Mouse (Mus musculus) embryo, embryonic 11.5 days (tissue): ENCODE data around the gene Vipr2.
A peak's percentile ranks its signal among the peaks of the same experiment; 100 is the strongest.

Experiments
- DNase-seq: peaks from one replicate; pipeline ENCODE4 v3.0.0-alpha.2; 2012; ENCODE audit warnings: low read depth, low spot score

The Vipr2 gene

GRCm38 (mm10) chr12:116077074-116077854 lies at the start of gene Vipr2:
Gene Vipr2 (plus strand): TSS chr12:116077726.
- peak; percentile 51 for DNase-seq

GRCm38 (mm10) chr12:116028095-116028494 lies 49.4 kb upstream of the Vipr2 start:
- no peak for DNase-seq

DNA sequence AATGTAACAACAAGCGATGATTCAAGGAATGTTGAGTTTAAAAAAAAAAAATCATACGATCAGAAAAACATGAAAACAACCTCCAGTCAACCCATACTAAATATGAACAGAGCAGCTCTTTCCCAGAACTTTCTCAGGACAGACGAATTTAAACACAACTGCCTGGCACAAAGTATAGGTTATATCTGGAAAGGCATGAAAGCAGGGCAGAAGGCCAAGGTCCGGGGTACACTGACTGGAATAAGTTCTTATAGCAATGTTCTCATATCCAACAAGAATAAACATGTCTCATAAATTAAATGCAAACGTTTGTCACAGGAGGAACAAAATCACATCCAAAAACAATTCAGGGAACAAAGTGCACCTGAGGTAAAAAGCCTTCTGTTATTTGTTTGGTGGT lies 42.2 kb upstream of the Vipr2 start:
- no peak for DNase-seq

- no peak for DNase-seq
Measured at GRCm38 (mm10) chr12:116044785-116045184, 32.7 kb upstream of the Vipr2 start.

DNA sequence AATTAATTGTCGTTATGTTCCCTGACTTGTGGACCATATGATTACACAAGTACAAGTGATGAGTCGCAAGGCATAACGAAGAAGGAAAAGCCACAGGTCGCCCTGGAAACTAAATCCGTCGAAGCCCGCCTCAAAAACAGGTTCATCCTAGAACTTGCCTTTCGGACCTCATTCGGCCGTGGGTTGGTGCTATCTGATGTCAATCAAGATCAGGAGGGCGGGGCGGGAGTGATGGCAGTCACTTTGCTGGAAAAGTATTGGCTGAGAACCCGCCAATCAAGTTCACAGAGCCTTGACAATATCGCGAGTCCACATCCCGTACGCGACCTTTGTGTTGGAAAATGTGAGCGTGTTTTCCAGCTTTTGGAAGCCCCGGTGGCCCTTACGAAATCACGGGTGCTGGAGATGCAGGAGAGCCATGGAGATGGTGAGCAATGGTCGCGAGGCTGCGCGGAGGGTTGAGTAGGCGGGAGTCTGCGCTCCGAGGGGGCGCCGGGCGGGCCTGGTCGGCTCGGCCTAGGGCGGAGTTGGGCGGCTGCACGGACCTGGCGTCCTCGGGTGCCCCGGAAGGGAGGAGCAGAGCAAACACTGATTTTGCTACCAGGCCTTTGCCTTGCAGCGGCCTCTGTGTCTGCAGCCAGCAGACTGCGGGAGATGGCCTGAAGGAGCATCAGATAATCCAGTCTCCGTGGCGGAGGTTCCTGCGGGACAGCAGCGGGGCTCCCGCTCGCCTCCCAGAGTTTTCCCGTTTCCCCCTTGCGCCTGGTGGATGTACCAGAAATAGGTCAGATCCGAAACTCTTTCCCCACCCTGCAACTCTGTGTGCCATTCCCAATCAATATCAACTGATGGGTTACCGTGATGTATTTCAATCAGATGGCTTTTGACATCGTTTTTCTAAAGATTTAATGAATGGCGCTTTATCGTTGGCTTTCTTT lies 29.8 kb upstream of the Vipr2 start, which contains the start of gene Zfp386:
Gene Zfp386, plus strand, starts transcription at position 285 of the 938 bp plus-strand sequence.
- DNase-seq, result peak; percentile 94

GRCm38 (mm10) chr12:116048766-116049165 lies 28.8 kb upstream of the Vipr2 start:
- DNase-seq, result no peak

GRCm38 (mm10) chr12:116049236-116049635 lies 28.3 kb upstream of the Vipr2 start:
- no peak for DNase-seq

- DNase-seq, result no peak
Measured at GRCm38 (mm10) chr12:116049701-116050100, 27.8 kb upstream of the Vipr2 start.

- no peak for DNase-seq
Measured at GRCm38 (mm10) chr12:116054342-116054741, 23.2 kb upstream of the Vipr2 start.

GRCm38 (mm10) chr12:116056112-116056511 lies 21.4 kb upstream of the Vipr2 start:
- no peak for DNase-seq

DNA sequence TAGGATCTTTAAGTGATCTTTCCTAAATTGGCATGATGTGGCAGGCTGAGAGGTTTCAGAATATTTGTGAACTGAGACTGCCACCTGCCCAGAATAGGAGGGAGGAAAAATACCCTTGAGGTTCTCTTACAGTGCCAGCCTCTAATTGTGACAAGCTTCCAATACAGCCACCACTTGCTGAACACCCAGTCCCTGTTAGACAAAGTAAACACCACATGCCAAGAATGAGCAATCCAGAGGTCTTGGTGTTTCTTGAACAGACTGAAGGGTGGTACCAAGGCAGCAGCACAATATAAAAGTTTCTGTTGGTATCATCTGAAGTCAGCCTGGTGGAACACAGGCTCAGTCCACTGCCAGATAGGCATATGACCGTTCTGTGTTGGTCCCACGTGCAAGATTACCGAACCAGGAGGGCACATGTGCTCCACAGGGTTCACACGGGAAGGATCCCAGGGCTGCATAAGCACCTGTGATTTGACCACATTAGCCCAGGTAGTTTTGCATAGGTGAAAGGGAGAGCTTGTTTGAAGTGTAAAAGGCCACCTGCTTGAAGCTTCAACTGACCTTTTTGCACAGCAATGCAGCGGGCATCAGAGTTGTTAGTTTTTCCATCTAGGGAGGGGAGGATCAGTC lies 15.8 kb upstream of the Vipr2 start:
- no peak for DNase-seq

DNA sequence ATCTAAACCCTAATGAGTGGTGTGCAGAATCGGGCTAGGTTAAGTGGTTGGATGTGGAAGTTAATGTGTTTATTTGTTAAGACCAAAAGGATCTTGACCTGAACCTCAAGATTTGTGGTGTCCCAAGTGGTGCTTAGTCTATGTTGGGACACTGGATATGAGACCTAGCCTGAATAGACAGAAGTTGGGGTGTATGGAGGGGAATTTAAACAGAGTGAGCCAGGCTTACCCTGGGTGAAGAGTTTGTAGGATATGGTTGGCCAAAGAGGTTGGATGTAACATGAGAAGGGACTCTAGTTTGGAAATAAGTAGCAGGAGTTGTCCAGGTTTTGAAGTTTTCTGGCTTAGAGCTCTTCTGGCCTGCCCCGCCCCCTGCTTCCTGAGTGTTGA lies 15.3 kb upstream of the Vipr2 start:
- no peak for DNase-seq

DNA sequence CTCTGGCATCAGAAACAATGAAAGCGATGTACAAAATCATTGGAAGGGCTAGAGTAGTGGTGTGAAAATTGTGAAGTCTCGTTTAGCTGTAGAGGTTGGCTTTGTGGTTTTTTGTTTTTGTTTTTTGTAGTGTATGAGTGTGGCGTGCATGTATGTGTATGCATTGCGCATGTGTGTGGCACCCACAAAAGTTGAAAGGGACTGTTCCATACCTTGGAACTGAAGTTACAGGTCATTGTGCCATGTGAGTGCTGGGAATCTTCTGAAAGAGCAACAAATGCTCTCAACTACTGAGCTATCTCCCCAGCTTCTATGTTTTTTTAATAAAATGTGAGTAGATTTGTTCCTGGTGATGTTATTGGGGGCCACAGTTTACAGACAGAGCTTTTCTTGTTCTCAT lies 14.5 kb upstream of the Vipr2 start:
- DNase-seq, result no peak

DNA sequence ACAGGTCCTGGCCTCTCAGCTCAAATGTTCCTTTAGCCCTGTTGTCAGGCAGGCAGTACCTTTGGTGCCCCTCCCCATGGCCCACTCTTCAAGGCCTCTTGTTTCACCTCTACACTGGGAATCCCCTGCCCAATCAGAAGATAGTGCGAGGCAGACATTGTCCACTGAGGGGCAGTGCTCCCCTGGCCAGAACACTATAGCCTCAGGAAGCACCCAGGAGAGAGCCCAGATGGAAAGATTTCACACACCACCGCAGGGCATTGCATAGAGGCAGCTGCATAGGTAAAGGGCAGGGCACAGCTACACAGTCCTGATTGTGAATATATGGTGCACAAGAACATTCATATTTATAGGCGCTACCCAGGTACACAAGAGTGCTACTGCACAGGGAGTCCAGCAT lies 6.5 kb upstream of the Vipr2 start:
- DNase-seq, result peak; percentile 26

DNA sequence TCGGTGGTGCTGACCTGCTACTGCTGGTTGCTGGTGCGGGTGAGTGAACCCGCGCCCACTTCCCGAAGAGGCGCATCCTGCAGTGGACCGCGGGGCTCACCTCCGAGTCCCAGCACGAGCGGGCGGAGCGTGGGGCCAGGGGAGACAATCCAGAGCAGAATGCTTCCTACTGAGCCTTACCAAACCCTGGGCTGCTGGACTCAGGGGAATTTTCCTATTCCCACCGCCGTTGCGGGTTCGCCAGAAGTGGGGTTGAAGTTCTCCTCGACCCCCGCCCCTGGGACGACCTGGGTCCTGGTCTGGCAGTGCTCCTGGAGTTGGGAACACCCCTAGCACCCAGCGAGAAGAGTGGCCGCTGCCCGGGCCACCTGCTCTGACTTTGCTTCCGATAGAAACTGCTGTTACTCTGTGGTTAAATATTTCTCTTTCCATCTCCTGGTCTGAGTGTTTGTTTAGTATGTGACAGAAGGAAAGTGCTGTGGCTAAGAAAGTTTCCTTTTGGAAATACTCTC lies 385 bp downstream of the Vipr2 start:
- DNase-seq, result no peak

DNA sequence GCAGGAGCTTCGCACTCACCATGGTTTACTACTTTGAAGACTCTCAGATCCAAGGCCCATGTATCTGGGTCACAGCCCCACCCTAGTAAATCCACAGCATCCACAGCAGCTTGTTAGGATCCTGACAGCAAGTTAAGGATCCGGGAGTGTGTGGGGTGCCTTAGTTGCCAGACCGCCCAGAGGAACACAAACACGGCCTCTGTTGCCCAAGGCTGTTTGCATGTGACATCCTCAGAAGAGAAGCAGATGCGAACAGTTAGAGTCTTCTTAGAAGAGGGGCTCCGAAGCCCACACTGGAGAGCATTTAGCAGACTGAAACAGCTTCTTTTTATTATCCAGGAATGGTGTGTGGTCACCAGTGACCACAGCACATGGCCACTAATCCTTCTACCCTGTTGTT lies 5.6 kb downstream of the Vipr2 start:
- DNase-seq, result no peak

DNA sequence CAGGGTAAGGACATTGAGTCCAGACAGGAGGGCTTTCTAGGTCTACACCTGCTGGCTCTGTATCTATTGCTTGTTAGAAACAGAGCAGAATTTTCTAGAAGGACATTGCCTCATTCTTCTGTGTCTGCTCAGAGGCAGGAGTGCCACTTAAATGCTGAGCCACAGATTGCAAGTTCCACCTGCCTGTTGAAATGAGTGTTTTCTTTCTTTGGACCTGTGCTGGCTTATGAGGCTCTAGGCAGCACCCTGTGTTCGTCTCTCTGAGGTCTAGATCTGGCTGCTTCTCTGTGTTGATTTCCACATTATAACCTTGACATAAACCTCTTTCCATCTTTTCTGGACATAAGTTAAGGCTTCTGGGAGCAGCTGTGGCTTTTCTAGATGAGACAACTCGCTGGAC lies 6.8 kb downstream of the Vipr2 start:
- no peak for DNase-seq

GRCm38 (mm10) chr12:116086951-116087600 lies 9.6 kb downstream of the Vipr2 start:
- no peak for DNase-seq

GRCm38 (mm10) chr12:116089836-116090235 lies 12.3 kb downstream of the Vipr2 start:
- no peak for DNase-seq

GRCm38 (mm10) chr12:116094765-116095555 lies 17.4 kb downstream of the Vipr2 start:
- DNase-seq, result no peak
